Mouse (Mus musculus): ENCODE measurements at regions not wholly inside any gene's neighbourhood (a gene's known extent, or its start where the extent isn't known, plus 50 kb on each side); places are given as distances from the start of the nearest gene placed in this dataset.

DNA sequence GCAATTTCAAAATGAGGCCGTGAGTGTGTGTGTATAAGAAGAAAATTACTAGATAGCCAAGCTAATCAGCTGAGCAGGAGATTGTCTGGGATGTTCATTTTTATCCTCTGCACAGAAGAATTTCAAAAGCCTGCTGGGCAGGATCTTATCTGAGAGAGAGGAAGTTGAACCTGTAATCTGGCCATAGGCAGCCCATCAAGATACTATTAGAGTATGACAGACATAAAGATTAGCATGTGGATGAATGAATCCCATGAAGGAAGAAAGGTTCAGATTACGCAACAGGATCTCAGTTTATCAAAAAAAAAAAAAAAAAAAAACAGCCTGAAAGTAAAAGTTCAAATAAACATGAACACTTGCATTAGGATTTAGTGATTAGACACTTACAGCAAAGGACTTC, 317.3 kb upstream of the C030005K15Rik start:
- TF ChIP-seq CTCF (IDR thresholded peaks at IDR 0.05; ENCODE audit: low read depth) (no peak), EP300 (IDR thresholded peaks at IDR 0.05; ENCODE audit: low read depth) (no peak)

Data from liver, postnatal 0 days (tissue).